Mouse (Mus musculus) lung, postnatal 10 days (tissue): Measurements from ENCODE around the gene Tdp2.

ENCODE experiments used
- DNase-seq: peaks from one replicate; pipeline ENCODE4 v3.0.0; 2021

Tdp2 gene

GRCm38 (mm10) chr13:24831353-24832130 lies at the start of gene Tdp2, which contains the start of gene Acot13:
Gene Tdp2 (plus strand): TSS chr13:24831679.
Gene Acot13 (minus strand): TSS chr13:24831540.
- peak; percentile 95 for DNase-seq

- DNase-seq, result peak; percentile 43
These were observed 49.6 kb upstream of the Tdp2 start for GRCm38 (mm10) chr13:24781916-24782315.

- DNase-seq, result no peak
These were observed 45.4 kb upstream of the Tdp2 start for GRCm38 (mm10) chr13:24786014-24786490.

GRCm38 (mm10) chr13:24787477-24787876 lies 44.0 kb upstream of the Tdp2 start:
- no peak for DNase-seq

DNA sequence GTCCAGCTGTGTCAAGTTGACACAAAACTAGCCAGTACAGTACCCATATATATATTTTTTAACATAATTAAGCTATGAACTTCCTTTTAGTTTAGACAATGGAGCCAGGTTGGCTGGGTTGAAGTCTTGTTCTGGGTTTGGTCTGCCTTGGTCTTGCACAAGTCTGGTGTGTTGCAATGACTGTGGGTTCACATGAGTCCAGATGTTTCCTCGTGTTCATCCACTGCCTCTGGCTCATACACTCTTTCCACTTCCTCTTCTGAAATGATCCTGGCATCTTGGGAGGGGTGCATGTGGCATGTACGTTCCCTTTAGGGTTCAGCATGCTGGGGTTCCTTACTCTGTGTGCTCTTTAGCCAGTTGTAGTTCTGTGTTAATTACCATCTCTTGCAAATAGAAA lies 40.1 kb upstream of the Tdp2 start:
- peak; percentile 34 for DNase-seq

DNA sequence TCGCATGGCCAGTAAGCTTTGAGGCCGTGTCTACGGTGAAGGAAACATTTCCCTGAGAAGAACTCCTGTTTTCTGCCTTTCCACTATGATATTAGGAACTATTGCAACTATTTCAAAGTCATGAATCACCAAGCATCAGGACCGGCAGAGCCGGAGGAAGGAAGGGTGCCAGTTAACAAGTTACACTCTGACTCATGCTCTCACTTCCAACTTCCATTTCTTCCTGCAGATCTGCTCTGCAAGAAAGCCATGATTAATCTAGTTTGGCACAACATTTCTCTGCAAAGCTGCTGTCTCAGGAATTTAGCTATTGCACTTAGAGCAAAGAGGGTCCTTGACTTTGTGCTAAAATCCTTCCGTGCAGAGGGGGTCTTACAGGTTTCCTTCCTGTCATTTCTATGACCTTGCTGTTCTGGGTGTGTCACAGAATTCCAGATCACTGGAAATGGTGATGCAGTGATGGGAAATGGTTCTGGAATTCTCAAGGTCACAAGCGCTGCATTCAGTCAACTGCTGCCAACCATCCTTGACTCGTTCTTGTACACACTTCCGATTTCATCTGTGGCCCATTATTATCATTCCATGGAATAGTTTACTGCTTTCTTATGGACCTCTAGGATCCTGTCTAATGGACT lies 39.0 kb upstream of the Tdp2 start:
- DNase-seq, result peak; percentile 13

- DNase-seq, result no peak
These were observed 32.8 kb upstream of the Tdp2 start for GRCm38 (mm10) chr13:24798686-24799085.

DNA sequence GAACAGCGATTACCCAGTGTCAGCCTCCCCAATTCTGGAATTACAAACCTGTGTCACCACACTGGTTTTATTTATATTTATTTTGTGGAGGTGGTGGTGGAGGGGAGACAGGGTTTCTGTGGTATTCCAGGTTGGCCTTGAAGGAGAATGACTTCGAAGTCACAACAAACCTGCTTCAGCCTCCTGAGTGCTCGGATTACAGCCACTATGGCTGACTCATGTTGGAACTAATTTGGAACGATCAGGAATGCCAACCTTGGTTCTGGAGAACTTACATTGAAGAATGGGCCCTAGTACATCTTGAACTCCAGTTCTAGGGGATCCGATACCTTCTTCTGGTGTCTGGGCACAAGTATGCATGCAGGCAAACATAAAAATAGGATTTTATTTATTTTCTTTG lies 32.1 kb upstream of the Tdp2 start:
- DNase-seq, result no peak

DNA sequence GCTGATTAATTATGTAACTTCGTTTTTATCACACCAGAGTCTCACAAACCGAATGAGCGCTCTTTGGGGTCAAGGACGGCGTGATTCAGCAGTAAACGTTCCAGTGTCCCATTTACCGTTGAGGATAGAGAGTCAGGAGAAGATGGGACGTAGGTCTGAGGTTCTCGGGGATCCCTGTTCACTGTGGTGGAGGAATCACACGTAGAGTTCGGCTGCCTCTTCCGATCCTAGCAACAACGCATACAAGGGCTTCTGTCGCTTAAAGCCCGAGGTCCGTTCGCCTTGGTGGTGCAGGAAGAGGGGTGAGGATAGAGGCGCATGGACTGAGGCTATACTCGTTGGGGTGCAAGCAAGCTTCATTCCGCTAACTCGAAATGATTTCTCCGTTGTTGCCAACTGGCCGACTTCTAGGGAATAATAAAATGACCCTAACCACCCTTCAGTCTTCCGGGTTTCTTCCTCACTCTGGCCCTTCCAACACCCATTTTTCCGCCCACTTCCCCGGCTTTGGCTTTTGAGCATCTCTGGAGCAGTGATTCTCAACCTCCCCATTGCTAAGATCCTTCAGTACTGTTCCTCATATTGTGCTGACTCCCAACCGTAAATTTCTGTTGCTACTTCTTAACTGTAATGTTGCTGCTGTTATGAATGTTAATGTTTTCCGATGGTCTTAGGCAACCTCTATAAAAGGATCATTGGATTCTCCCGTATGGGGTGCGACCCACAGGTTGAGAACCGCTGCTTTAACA lies 31.4 kb upstream of the Tdp2 start:
- DNase-seq, result peak; percentile 38

DNA sequence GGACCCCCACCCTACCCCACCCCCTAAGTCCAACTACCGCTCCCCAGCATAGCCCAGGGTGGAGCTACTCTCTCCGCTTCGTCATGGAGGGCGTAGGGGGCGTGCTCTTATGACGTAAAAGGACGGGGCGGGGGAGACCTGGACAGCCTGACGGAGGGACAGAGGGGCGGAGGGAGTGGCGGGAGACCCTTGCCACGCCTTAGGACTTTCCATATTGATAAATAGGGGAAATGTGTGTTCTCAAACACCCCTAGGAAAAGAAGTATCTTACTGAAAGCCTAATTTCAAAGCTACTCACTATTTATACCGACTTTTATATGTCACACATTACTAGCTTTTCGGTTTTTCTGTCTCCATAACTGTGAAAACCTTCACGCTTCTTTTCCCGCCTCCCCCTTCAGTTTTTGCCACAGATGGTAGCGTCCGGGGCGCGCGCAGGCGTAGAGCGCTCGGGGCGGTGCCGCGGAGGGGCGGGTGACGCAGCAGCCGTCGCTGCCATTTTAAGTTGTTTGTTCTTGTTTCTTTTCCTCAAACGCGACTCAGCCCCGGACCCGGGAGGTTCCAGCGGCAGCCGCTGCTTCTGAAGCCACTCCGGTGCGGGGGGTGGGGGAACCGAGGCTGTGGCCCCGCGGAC lies 30.7 kb upstream of the Tdp2 start:
- peak; percentile 99 for DNase-seq

GRCm38 (mm10) chr13:24801308-24801921 lies 30.1 kb upstream of the Tdp2 start, which contains the start of gene BC005537:
Gene BC005537 (plus strand): TSS chr13:24801657.
- DNase-seq, result peak; percentile 76

- DNase-seq, result peak; percentile 31
These were observed 29.3 kb upstream of the Tdp2 start for GRCm38 (mm10) chr13:24802131-24802691.

- DNase-seq, result no peak
These were observed 28.3 kb upstream of the Tdp2 start for GRCm38 (mm10) chr13:24803196-24803595.

- DNase-seq, result peak; percentile 15
These were observed 25.4 kb upstream of the Tdp2 start for GRCm38 (mm10) chr13:24806079-24806478.

DNA sequence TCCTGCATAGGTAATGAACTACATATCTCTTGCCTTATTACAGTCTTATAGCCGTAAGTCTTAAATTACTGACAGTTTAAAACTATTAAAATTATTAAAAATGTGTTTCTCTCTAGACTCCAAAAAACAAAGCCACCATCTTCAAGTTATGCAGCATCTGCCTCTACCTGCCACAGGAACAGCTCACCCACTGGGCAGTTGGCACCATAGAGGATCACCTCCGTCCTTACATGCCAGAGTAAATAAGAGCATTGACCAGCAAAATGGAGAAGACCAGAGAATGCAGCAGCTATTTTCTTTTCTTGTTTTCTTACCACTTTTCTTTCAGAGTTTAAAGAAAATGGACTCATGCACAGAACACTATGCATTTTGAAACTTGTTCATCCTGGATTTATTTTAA lies 19.0 kb upstream of the Tdp2 start:
- DNase-seq, result no peak

GRCm38 (mm10) chr13:24814616-24815015 lies 16.9 kb upstream of the Tdp2 start:
- no peak for DNase-seq

- DNase-seq, result no peak
These were observed 15.1 kb upstream of the Tdp2 start for GRCm38 (mm10) chr13:24816125-24817092.

DNA sequence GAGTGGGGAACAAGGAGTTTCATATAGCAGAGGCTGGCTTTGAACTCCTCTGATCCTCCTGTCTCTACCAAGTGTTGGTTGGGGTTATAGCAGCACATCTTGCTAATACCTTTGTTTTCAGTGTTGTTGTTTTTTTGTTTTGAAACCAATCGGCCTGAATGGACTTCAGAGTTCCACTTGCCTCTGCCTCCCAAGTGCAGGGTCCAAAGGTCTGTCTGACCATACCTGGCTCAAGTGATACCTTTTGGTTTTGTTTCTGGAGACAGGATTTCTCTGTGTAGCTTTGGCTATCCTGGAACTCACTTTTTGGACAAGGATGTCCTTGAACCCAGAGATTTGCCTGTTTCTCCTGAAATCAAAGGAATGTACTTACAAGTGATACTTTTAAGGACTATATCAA lies 11.5 kb upstream of the Tdp2 start:
- no peak for DNase-seq

DNA sequence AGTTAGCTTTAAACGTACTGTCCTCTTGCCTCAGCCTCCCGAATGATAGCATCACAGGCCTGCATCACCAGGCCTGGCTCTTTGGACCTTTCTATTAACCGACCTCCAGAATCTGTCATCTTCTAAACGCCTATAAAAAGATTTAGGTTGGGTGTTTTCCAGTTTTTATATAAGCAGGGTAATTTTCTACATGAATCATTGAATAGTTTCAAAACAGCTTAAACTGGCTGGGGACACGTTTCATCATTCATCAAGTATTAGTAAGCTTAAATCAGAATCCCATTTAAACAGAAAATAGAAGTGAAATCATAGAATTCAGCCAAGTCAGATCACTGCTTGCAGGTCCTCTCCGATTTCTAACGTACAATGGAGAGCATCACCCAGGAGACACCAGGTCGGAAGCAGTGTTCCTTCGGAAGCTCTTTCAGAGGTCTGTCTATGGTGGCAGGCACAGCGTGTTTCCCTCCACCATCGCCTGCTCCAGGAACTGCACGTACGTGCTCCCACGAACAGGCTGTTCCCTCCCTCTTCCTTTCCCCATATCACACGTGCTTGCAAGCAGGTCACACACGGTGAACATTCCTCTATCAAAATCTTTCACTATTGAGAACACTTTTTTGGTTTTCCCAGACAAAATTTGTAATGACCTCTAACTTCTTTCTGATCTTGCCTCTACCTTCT lies 8.7 kb upstream of the Tdp2 start:
- no peak for DNase-seq

- no peak for DNase-seq
These were observed 6.8 kb upstream of the Tdp2 start for GRCm38 (mm10) chr13:24824647-24825046.
